Mouse (Mus musculus): Measurements from ENCODE around the gene Zfp983.
"Not testable (repeated sequence)": the region's sequence is repeated elsewhere in the genome, so short reads cannot be mapped to it uniquely, and the experiment has no call there.

GRCm38 (mm10) chr17:21678826-21679225 is 28.4 kb downstream of the Zfp983 start:
- not testable (repeated sequence) for TF ChIP-seq GATA1 (IDR thresholded peaks at IDR 0.05; ENCODE audit: borderline replicate concordance, low read length); CTCF (IDR thresholded peaks at IDR 0.05; ENCODE audit: low read depth, low read length); TAL1 (conservative IDR thresholded peaks at IDR 0.05; ENCODE audit: low read depth, low read length); POLR2AphosphoS5 (IDR thresholded peaks at IDR 0.05; ENCODE audit: insufficient replicate concordance, low read depth, low read length); GATA2 (IDR thresholded peaks at IDR 0.05; ENCODE audit: borderline replicate concordance, low read depth, low read length)

Data from G1E (cell line).